Mouse (Mus musculus): Measurements from ENCODE around the gene Sephs2. TPM values are rescaled to one million over a fixed set of nuclear protein-coding genes. Genes with fewer than 3 reads are reported as not detected.

Gene Sephs2
- total and polyA plus RNA-seq, 3 experiments = 14.8 to 32.9 (median 27.2) TPM

GRCm38 (mm10) chr7:127256518-127256917 is 17.3 kb downstream of the Sephs2 start:
- Histone ChIP-seq H3K4me3 (no peak overlapping the region), H3K79me2 (replicated peaks; ENCODE audit: control insufficient read depth, insufficient read depth, low read length) (no peaks in the 10 kb centered on the region), H3K27me3 (ENCODE audit: control insufficient read depth, insufficient read depth, low read length) (no peaks in the 10 kb centered on the region), H3K9ac (ENCODE audit: low read depth, low read length) (no peak overlapping the region), H3K4me1 (ENCODE audit: control insufficient read depth, insufficient read depth, low read length) (peaks cover 4% of the 10 kb centered on the region), H3K36me3 (ENCODE audit: control insufficient read depth, insufficient read depth, low read length) (no peaks in the 10 kb centered on the region), H3K27ac (no peak overlapping the region)
- DNase-seq = no peak
- intact Hi-C loops (cut with DNase I) = no loop called here
- TF ChIP-seq POLR2A (IDR thresholded peaks at IDR 0.05; ENCODE audit: insufficient read depth, low read depth, low read length) = no peak
- no peak for TF ChIP-seq EP300 (IDR thresholded peaks at IDR 0.05; ENCODE audit: insufficient read depth, low read depth, low read length)
- no peak for TF ChIP-seq CTCF (IDR thresholded peaks at IDR 0.05)
- 81% methylated on average over 5 of the region's 5 CpGs for WGBS

GRCm38 (mm10) chr7:127255965-127256364 is 17.9 kb downstream of the Sephs2 start:
- Histone ChIP-seq H3K27me3 (ENCODE audit: control insufficient read depth, insufficient read depth, low read length) (no peaks in the 10 kb centered on the region), H3K9ac (ENCODE audit: low read depth, low read length) (no peak overlapping the region), H3K4me1 (ENCODE audit: control insufficient read depth, insufficient read depth, low read length) (peaks cover 2% of the 10 kb centered on the region), H3K27ac (no peak overlapping the region), H3K4me3 (no peak overlapping the region), H3K79me2 (replicated peaks; ENCODE audit: control insufficient read depth, insufficient read depth, low read length) (no peaks in the 10 kb centered on the region), H3K36me3 (ENCODE audit: control insufficient read depth, insufficient read depth, low read length) (no peaks in the 10 kb centered on the region)
- TF ChIP-seq POLR2A (IDR thresholded peaks at IDR 0.05; ENCODE audit: insufficient read depth, low read depth, low read length) (no peak), CTCF (IDR thresholded peaks at IDR 0.05) (no peak), EP300 (IDR thresholded peaks at IDR 0.05; ENCODE audit: insufficient read depth, low read depth, low read length) (no peak)
- WGBS = 81% methylated on average over 2 of the region's 2 CpGs
- no peak for DNase-seq
- intact Hi-C loops (cut with DNase I) = loop anchor here (2.0 kb wide), 1 partner anchor 89 kb away; the partner anchor contains the start of gene Zfp768

- H3K79me2 ChIP-seq (replicated peaks; ENCODE audit: control insufficient read depth, insufficient read depth, low read length) = no peaks in the 10 kb centered on the region
- peaks cover 2% of the 10 kb centered on the region for H3K4me1 ChIP-seq (ENCODE audit: control insufficient read depth, insufficient read depth, low read length)
- 27% methylated on average over 4 of the region's 4 CpGs for WGBS
- intact Hi-C loops (cut with DNase I) = loop anchor here (2.0 kb wide), 1 partner anchor 90 kb away; the partner anchor contains the start of gene Zfp768
- no peak for DNase-seq
- H3K4me3 ChIP-seq = no peak overlapping the region; the same call in 1 of the 2 replicates
- H3K36me3 ChIP-seq (ENCODE audit: control insufficient read depth, insufficient read depth, low read length) = no peaks in the 10 kb centered on the region
- H3K9ac ChIP-seq (ENCODE audit: low read depth, low read length) = no peak overlapping the region
- TF ChIP-seq CTCF (IDR thresholded peaks at IDR 0.05) (no peak), POLR2A (IDR thresholded peaks at IDR 0.05; ENCODE audit: insufficient read depth, low read depth, low read length) (no peak)
- H3K27ac ChIP-seq = no peak overlapping the region; the same call in 1 of the 2 replicates
- H3K27me3 ChIP-seq (ENCODE audit: control insufficient read depth, insufficient read depth, low read length) = no peaks in the 10 kb centered on the region
Observed at GRCm38 (mm10) chr7:127255008-127255407, 18.8 kb downstream of the Sephs2 start.

- H3K4me3 ChIP-seq = peak overlapping the region; percentile 69
- H3K4me1 ChIP-seq (ENCODE audit: control insufficient read depth, insufficient read depth, low read length) = peaks cover 2% of the 10 kb centered on the region
- TF ChIP-seq CTCF (IDR thresholded peaks at IDR 0.05) = no peak
- peak; percentile 84 for TF ChIP-seq EP300 (IDR thresholded peaks at IDR 0.05; ENCODE audit: insufficient read depth, low read depth, low read length)
- TF ChIP-seq POLR2A (IDR thresholded peaks at IDR 0.05; ENCODE audit: insufficient read depth, low read depth, low read length) = peak; percentile 63; the same call in 1 of the 2 replicates
- H3K9ac ChIP-seq (ENCODE audit: low read depth, low read length) = peak overlapping the region; percentile 90
- no peaks in the 10 kb centered on the region for H3K36me3 ChIP-seq (ENCODE audit: control insufficient read depth, insufficient read depth, low read length)
- under 1% methylated on average over 136 of the region's 136 CpGs for WGBS
- H3K79me2 ChIP-seq (replicated peaks; ENCODE audit: control insufficient read depth, insufficient read depth, low read length) = no peaks in the 10 kb centered on the region
- peak overlapping the region; percentile 92 for H3K27ac ChIP-seq
- peak; percentile 95 to 97 for DNase-seq
- intact Hi-C loops (cut with DNase I) = loop anchor here (2.0 to 5.0 kb wide), 2 partner anchors 91 to 258 kb away; partner anchors contain the start of genes Srcap and Zfp768
- no peaks in the 10 kb centered on the region for H3K27me3 ChIP-seq (ENCODE audit: control insufficient read depth, insufficient read depth, low read length)
Observed at GRCm38 (mm10) chr7:127253821-127254769, 19.8 kb downstream of the Sephs2 start.

DNA sequence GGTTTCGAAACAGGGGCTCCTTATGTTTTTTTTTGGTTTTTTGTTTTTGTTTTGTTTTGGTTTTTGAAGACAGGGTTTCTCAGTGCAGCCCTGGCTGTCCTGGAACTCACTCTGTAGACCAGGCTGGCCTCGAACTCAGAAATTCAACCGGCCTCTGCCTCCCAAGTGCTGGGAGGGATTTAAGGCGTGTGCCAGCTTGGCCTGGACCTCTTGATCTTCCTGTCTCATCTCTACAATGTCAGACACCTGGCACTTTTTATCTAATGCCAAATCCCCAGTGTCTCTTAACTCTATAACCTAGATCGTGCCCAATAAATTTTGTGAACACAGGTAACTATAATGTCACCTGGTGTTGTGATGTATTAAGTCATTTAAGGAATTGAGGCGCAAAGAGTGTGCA is 20.5 kb downstream of the Sephs2 start:
- 73% methylated on average over 6 of the region's 6 CpGs for WGBS
- peak overlapping the region; percentile 92 for H3K27ac ChIP-seq
- intact Hi-C loops (cut with DNase I) = loop anchor here (5.0 kb wide), 1 partner anchor 259 kb away; the partner anchor contains the start of gene Srcap
- H3K4me3 ChIP-seq = peak overlapping the region; percentile 69
- no peaks in the 10 kb centered on the region for H3K36me3 ChIP-seq (ENCODE audit: control insufficient read depth, insufficient read depth, low read length)
- TF ChIP-seq CTCF (IDR thresholded peaks at IDR 0.05) (no peak), POLR2A (IDR thresholded peaks at IDR 0.05; ENCODE audit: insufficient read depth, low read depth, low read length) (no peak), EP300 (IDR thresholded peaks at IDR 0.05; ENCODE audit: insufficient read depth, low read depth, low read length) (no peak)
- H3K4me1 ChIP-seq (ENCODE audit: control insufficient read depth, insufficient read depth, low read length) = peaks cover 2% of the 10 kb centered on the region
- DNase-seq = no peak
- 0 out of 2 replicates have a peak, but pooled peaks cover under 1% of the 10 kb centered on the region for H3K79me2 ChIP-seq (replicated peaks; ENCODE audit: control insufficient read depth, insufficient read depth, low read length)
- H3K9ac ChIP-seq (ENCODE audit: low read depth, low read length) = peak overlapping the region; percentile 90
- no peaks in the 10 kb centered on the region for H3K27me3 ChIP-seq (ENCODE audit: control insufficient read depth, insufficient read depth, low read length)

All from heart, adult 2 months (tissue).